14 mouse cellular contexts compared by ENCODE assay signal in the genomic region with DNA sequence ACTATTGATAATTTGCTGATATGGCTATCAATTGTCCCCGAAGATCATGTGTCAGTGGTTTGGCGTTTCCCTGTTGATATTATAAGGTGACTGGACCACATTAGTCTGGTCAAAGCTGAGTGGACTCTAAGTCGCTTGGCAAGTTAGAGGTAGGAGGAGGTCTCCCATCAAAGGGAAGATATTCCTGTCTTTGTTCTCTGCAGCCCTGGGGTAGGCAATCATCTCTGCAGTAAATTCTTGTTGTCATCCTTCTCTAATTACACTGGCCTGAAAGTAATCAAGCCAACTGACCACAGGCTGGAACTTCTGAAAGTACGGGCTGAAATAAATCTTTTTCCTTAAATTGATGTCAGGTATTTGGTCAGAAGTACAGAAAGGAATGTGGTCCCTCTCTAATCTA.
"Had no signal": no experiment of that assay in that cellular context is flagged by ENCODE, and none has a peak within 500 bp of the region (broad histone marks: within the 10 kb centered on the region; RNA-seq: fewer than 3 reads in every experiment).

No protein-coding gene starts in this region.

- H3K4me1 ChIP-seq: liver, embryonic 13.5 days; midbrain, embryonic 10.5 days; midbrain, embryonic 13.5 days had no signal

- H3K36me3 ChIP-seq: liver, embryonic 13.5 days; midbrain, embryonic 10.5 days; midbrain, embryonic 13.5 days had no signal

- H3K27me3 ChIP-seq: liver, embryonic 13.5 days; midbrain, embryonic 13.5 days had no signal

- ATAC-seq: intestine, postnatal 0 days; midbrain, embryonic 13.5 days; midbrain, embryonic 16.5 days had no signal

- DNase-seq: kidney, adult 9 months; kidney, postnatal 4 days; layer of hippocampus, adult 9-11 months; liver, embryonic 13.5 days; lung, adult 2 months; thymus, adult 18-20 months; thymus, postnatal 36 days had no signal

- H3K4me3 ChIP-seq: layer of hippocampus, adult 2 months; liver, embryonic 13.5 days; midbrain, embryonic 10.5 days; midbrain, embryonic 13.5 days; myocyte had no signal

- H3K9ac ChIP-seq: liver, embryonic 13.5 days; midbrain, embryonic 13.5 days had no signal

- H3K9me3 ChIP-seq: liver, embryonic 13.5 days; midbrain, embryonic 10.5 days; midbrain, embryonic 13.5 days had no signal

- H3K4me2 ChIP-seq: liver, embryonic 13.5 days; midbrain, embryonic 13.5 days had no signal

- H3K27ac ChIP-seq: layer of hippocampus, adult 2 months; liver, embryonic 13.5 days; macrophage; midbrain, embryonic 10.5 days; midbrain, embryonic 13.5 days had no signal
